Mouse (Mus musculus): ENCODE results near the gene Scn4a.

DNA sequence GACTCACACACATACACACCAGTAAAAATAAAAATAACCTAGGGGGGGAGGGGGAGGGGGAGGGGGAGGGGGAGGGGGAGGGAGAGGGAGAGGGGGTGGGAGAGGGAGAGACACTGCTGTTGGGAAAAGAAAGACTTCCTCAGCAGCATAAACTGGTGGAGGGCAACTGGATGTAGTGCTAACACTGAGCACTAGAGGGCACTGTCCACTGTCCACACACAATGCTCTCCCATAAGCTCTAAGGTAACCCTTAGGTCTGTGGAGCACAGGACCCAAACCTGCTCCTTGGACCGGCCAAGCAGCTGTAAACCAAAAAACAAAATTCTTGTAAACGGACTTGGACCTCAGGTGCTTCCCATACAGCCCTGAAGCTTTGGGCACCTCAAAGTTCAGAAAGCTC, 50.5 kb downstream of the Scn4a start:
- peak; percentile 85 for TF ChIP-seq CTCF (IDR thresholded peaks at IDR 0.05)
- TF ChIP-seq EP300 (IDR thresholded peaks at IDR 0.05; ENCODE audit: insufficient read depth, low read depth, low read length), result peak; percentile 89
